Mouse (Mus musculus): ENCODE data around the gene 1500009C09Rik. TPM values are rescaled to one million over a fixed set of nuclear protein-coding genes. Genes with fewer than 3 reads are reported as not detected.

The 1500009C09Rik gene
- polyA plus RNA-seq (2017; shearing (Covaris generic)), result not detected

DNA sequence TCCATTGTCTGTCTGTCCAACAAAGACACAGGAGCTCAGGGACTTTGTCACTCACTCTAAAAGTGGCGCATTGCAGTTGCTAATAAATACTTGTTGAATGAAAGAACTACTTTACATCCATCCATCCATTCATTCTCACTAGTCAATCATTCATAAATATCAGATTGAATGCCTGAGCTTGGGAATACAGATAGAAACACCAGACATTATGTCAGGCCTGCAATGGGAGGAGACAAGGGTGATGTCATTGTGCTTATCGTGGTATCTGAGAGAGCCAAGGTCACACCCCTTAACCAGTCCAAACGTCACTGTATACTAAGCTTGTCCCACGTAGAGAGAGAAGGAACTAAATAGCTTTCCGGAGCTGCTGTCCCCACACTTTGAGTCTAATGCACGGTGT, at the start of gene 1500009C09Rik:
TSS of gene 1500009C09Rik (plus strand) at position 301 of the 400 bp plus-strand sequence.

DNA sequence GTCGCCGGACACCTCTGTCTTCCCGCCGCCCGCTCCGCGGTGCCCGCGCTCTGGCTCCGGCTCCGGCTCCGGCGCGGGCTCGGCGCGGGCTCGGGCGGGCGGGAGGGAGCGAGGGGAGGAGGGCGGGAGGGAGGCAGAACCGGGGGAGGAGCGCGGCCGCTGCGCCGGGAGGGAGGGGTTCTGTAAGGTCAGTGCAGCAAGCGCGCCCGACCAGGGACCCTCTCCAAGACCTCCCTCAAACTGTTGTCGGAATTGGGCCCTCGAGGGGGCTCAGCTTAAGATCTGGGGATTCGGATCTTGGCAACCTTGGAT, 39.5 kb upstream of the 1500009C09Rik start, which contains the start of gene Shisa8:
TSS of gene Shisa8 (minus strand) at position 64 of the 312 bp plus-strand sequence.

DNA sequence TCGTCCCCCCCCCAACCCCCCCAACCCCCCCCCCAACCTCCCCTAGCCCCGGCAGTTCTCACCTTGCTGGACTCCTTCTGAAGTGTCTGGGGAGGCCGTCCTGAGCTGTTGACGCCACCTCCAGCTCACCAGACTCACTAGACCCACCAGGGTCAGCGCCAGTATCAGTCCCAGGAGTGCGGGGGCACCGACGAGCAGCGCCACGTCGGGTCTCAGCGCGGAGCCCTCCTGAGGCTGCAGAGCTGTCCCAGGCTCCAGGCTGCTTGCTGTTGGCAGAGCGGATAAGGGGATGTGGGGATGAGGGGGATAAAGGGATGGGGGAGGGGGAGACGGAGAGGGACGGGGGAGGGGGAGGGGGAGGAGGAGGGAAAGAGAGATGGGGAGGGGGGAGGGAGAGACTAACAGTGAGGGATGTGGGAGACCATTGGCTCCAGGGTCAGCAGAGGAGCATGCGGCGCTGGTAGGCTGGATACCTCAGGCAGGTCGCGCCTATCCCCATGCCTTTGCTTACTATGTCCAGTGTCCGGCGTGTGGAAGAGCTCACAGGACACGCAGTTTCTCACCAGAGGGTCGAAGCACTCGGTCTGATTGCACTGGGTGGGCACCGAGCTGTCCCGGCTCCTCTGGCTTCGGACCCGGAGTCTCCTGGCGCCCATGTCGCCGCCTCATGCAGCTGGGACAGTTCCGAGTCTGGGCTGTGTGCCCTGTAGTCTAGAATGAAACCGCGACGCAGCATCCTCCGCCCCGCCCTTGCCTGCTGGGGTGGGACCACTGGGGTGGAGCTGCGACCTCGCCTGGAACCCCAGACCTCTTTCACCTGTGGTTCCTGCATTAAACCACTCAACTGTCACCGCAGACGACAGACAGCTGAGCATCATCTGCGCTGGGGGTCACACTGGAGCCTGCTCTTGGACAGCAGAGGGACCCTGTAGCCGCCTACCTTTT, 28.3 kb upstream of the 1500009C09Rik start, which contains the start of gene Tnfrsf13c:
TSS of gene Tnfrsf13c (minus strand) at position 713 of the 945 bp plus-strand sequence.

DNA sequence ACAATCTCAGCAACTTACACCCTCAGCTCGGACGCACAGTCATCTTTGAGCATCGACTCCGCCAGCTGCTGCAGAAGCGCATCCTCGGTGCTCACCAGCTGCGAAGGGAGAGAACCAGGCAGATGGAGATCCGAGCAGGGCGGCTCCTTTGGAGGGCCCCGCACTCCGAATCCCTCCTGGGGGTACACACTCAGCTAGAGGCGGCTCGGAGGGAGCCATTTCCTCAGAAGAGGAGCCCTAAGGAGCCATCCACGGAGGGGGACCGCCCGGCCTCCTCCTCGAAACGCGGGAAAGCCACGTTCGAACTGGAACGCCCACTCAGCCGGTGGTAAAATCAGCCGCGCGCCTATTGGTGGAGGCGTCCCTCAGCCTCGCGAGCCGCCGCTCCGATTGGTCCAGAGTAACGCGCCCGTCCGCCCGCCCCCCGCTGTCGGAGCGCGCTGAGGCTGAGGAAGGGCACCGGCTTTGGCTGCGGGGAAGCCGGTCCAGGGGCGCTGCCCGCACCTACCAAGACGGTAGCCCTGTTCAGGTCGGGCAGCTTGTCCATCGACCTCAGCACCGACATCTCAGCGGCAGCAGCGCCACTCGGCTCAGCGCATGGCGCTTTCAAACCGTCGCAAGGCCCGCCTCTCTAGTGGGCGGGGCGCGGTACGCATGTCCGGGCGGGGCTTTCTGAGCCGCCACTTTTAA, 7.9 kb upstream of the 1500009C09Rik start, which contains the start of gene Cenpm:
TSS of gene Cenpm (minus strand) at position 634 of the 690 bp plus-strand sequence.

DNA sequence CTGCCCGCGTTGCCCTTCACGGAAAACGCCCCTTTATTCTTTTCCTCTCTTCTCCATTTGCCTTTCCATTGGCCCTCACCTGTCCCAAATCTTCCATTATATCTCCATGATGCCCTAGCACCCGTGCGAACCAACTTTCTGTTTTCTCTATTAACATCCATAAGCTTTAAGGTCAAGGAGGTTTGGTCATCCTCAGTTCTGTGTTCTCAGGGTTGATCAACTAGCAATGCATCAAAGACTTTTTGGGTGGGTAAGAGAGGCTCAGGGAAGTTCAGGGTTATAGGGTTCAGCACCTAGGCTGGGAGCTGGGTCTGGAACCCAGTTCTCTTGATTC, 22.4 kb downstream of the 1500009C09Rik start, which contains the start of gene Sept3:
TSS of gene Sept3 (plus strand) at position 301 of the 334 bp plus-strand sequence.

DNA sequence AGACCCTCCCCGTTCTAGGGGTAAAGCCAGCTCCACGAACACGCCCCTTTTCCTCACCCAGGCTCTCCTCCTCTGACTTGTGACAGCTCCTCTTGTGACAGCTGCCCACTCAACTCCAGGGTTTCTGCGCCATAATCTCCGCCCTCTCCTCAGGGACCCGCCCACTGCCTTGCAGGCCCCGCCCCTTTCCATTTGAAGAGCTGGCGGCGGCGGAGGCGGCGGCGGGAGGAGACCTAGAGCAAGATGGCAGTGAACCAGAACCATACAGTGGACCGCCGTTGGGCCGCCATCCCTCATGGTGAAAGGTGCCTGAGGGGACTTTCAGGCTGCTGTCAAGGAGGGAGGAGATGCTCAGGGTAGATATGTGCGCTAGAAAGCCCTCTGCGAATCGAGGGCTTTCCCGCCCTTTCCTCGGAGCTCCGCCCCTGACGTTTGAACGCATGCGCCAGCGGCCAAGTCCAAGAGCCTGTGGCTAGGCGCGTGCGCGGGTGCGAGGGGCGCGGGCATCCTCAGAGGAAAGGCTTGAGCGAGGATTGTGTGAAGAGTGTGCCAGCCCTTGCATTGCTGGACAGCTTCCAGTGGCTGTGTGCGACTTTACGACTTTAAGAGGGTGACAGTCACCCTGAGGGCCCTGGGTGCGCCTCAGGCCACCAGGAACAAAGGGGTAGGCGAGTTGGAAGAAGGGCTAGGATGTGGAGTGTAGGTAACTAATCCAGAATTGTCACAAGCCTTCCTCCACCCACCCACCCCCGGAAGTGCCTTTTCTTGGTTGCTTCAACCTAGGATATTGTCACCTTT, 46.8 kb downstream of the 1500009C09Rik start, which contains the start of gene Wbp2nl:
TSS of gene Wbp2nl (plus strand) at position 191 of the 798 bp plus-strand sequence.

Other genes with a start within 250 kb of the 1500009C09Rik start
- gene Desi1, start 218.5 kb upstream of the 1500009C09Rik start, polyA plus RNA-seq (2017; shearing (Covaris generic)), result 31.6 TPM
- gene Snu13, start 204.8 kb upstream of the 1500009C09Rik start, polyA plus RNA-seq (2017; shearing (Covaris generic)), result 179 TPM
- 0.06 TPM for gene 4930407I10Rik, start 193.2 kb upstream of the 1500009C09Rik start, polyA plus RNA-seq (2017; shearing (Covaris generic))
- gene Mei1, start 182.4 kb upstream of the 1500009C09Rik start, polyA plus RNA-seq (2017; shearing (Covaris generic)), result not detected
- gene Ccdc134, start 124.5 kb upstream of the 1500009C09Rik start, polyA plus RNA-seq (2017; shearing (Covaris generic)), result 33.5 TPM
- 167 TPM for gene Srebf2, start 105.2 kb upstream of the 1500009C09Rik start, polyA plus RNA-seq (2017; shearing (Covaris generic))
- gene Shisa8, start 39.6 kb upstream of the 1500009C09Rik start, polyA plus RNA-seq (2017; shearing (Covaris generic)), result not detected
- gene Tnfrsf13c, start 28.0 kb upstream of the 1500009C09Rik start, polyA plus RNA-seq (2017; shearing (Covaris generic)), result 3.2 TPM
- 7.6 TPM for gene Cenpm, start 7.6 kb upstream of the 1500009C09Rik start, polyA plus RNA-seq (2017; shearing (Covaris generic))
- gene Sept3, start 22.5 kb downstream of the 1500009C09Rik start, polyA plus RNA-seq (2017; shearing (Covaris generic)), result not detected
- not detected for gene Wbp2nl, start 46.6 kb downstream of the 1500009C09Rik start, polyA plus RNA-seq (2017; shearing (Covaris generic))
- 82.3 TPM for gene Naga, start 86.5 kb downstream of the 1500009C09Rik start, polyA plus RNA-seq (2017; shearing (Covaris generic))
- 4.5 TPM for gene Pheta2, start 86.5 kb downstream of the 1500009C09Rik start, polyA plus RNA-seq (2017; shearing (Covaris generic))
- 197 TPM for gene Smdt1, start 86.6 kb downstream of the 1500009C09Rik start, polyA plus RNA-seq (2017; shearing (Covaris generic))
- gene Ndufa6, start 101.9 kb downstream of the 1500009C09Rik start, polyA plus RNA-seq (2017; shearing (Covaris generic)), result 327 TPM
- 9.4 TPM for gene Cyp2d22, start 127.9 kb downstream of the 1500009C09Rik start, polyA plus RNA-seq (2017; shearing (Covaris generic))
- not detected for gene Cyp2d11, start 141.6 kb downstream of the 1500009C09Rik start, polyA plus RNA-seq (2017; shearing (Covaris generic))
- gene Cyp2d10, start 154.8 kb downstream of the 1500009C09Rik start, polyA plus RNA-seq (2017; shearing (Covaris generic)), result not detected
- gene Cyp2d9, start 181.0 kb downstream of the 1500009C09Rik start, polyA plus RNA-seq (2017; shearing (Covaris generic)), result not detected

Data from inflammation-experienced regulatory T-cells, adult 16 weeks (primary cell).